Mouse (Mus musculus) B cell, adult 62 days (primary cell): Measurements from ENCODE around the gene Cxcr5. TPM values are rescaled to one million over a fixed set of nuclear protein-coding genes. Genes with fewer than 3 reads are reported as not detected.

Source experiments
- total RNA-seq: library from RNA; stranded (reverse); gene quantifications from 4 replicates; pipeline ENCODE4 v1.2.4, GENCODE M21; 2023

The Cxcr5 gene
- 251 to 279 TPM (median 270 TPM) in 4 replicates for total RNA-seq

GRCm38 (mm10) chr9:44561597-44561996, at the start of gene Cxcr5:
Cxcr5 (minus strand) TSS chr9:44561877.

GRCm38 (mm10) chr9:44604779-44605615, 43.3 kb upstream of the Cxcr5 start, which contains the start of gene Ddx6:
Ddx6 (plus strand) TSS chr9:44604892.

GRCm38 (mm10) chr9:44482552-44482951, 79.1 kb downstream of the Cxcr5 start, which contains the start of gene Bcl9l:
Bcl9l (plus strand) TSS chr9:44482825.

Other genes with a start within 250 kb of the Cxcr5 start
- 17.0 to 21.3 TPM (median 20.4 TPM) in 4 replicates for gene C2cd2l, start 241.6 kb downstream of the Cxcr5 start, total RNA-seq
- gene Dpagt1, start 235.9 kb downstream of the Cxcr5 start, total RNA-seq: 8.1 to 11.0 TPM (median 9.4 TPM) in 4 replicates
- gene H2afx, start 227.2 kb downstream of the Cxcr5 start, total RNA-seq: 34.2 to 44.5 TPM (median 37.9 TPM) in 4 replicates
- 14.8 to 18.8 TPM (median 16.7 TPM) in 4 replicates for gene Hmbs, start 217.6 kb downstream of the Cxcr5 start, total RNA-seq
- gene Vps11, start 200.2 kb downstream of the Cxcr5 start, total RNA-seq: 60.1 to 72.9 TPM (median 69.4 TPM) in 4 replicates
- gene Hyou1, start 182.4 kb downstream of the Cxcr5 start, total RNA-seq: 74.5 to 88.3 TPM (median 81.6 TPM) in 4 replicates
- 16.5 to 19.7 TPM (median 17.7 TPM) in 4 replicates for gene Slc37a4, start 165.0 kb downstream of the Cxcr5 start, total RNA-seq
- 2,372 to 2,652 TPM (median 2,528 TPM) in 4 replicates for gene Rps25, start 154.7 kb downstream of the Cxcr5 start, total RNA-seq
- gene Trappc4, start 154.3 kb downstream of the Cxcr5 start, total RNA-seq: 56.6 to 62.6 TPM (median 60.0 TPM) in 4 replicates
- gene Ccdc84, start 143.3 kb downstream of the Cxcr5 start, total RNA-seq: 38.7 to 53.8 TPM (median 40.0 TPM) in 4 replicates
- gene Foxr1, start 120.7 kb downstream of the Cxcr5 start, total RNA-seq: not detected in 4 replicates
- gene Upk2, start 106.9 kb downstream of the Cxcr5 start, total RNA-seq: not detected in 4 replicates
- gene Bcl9l, start 79.1 kb downstream of the Cxcr5 start, total RNA-seq: 95.6 to 104 TPM (median 102 TPM) in 4 replicates
- gene Ddx6, start 43.0 kb upstream of the Cxcr5 start, total RNA-seq: 298 to 313 TPM (median 307 TPM) in 4 replicates
- gene Treh, start 111.4 kb upstream of the Cxcr5 start, total RNA-seq: not detected in 4 replicates
- 0.76 TPM in 1 of 4 replicates, not detected in the others for gene Phldb1, start 173.3 kb upstream of the Cxcr5 start, total RNA-seq
- gene Arcn1, start 206.0 kb upstream of the Cxcr5 start, total RNA-seq: 133 to 144 TPM (median 140 TPM) in 4 replicates
- 56.6 to 64.5 TPM (median 59.5 TPM) in 4 replicates for gene Ift46, start 206.0 kb upstream of the Cxcr5 start, total RNA-seq
- gene Tmem25, start 237.4 kb upstream of the Cxcr5 start, total RNA-seq: 0.51 to 0.67 TPM (median 0.63 TPM) in 3 of 4 replicates, not detected in the other
- 2.6 to 4.9 TPM (median 4.3 TPM) in 4 replicates for gene Ttc36, start 241.2 kb upstream of the Cxcr5 start, total RNA-seq